Mouse (Mus musculus) gastrocnemius, postnatal 36 days (tissue): ENCODE data around the gene Tnfsf11. TPM values are rescaled to one million over a fixed set of nuclear protein-coding genes. Genes with fewer than 3 reads are reported as not detected.

Source experiments
- microRNA-seq, 2 experiments: library from miRNA; unstranded; fragments of <30 nt; microRNA quantifications; one replicate each; pipeline ENCODE4 v1.2.0; 2021
- total RNA-seq, 2 experiments: library from RNA; stranded (reverse); gene quantifications; 2 replicates each; pipeline ENCODE4 v1.2.3; 2021

Tnfsf11 gene
- total RNA-seq, 2 experiments from 2014 or later = not detected

Small RNA genes within 50 kb of the gene (microRNA-seq; reads per million reads assigned to microRNA genes)
- 0 reads per million in 2 experiments for gene Gm23652

Other genes starting within 250 kb of the Tnfsf11 start
- not detected for gene Fam216b, start 219.0 kb downstream of the Tnfsf11 start, total RNA-seq
- 10 to 100 TPM; 11.5 to 15.5 TPM for gene Akap11, start 228.8 kb upstream of the Tnfsf11 start, total RNA-seq